Mouse (Mus musculus): ENCODE data around the gene Fbxl13. TPM values are rescaled to one million over a fixed set of nuclear protein-coding genes. Genes with fewer than 3 reads are reported as not detected.

Gene Fbxl13
- polyA plus RNA-seq (2011; ENCODE audit: insufficient read depth, insufficient read length, low read depth, missing spikeins): not detected in 2 replicates

GRCm38 (mm10) chr5:21645439-21646132 is at the start of gene Fbxl13, which contains the start of gene Armc10:
Fbxl13 (minus strand) TSS chr5:21645634.
Armc10 (plus strand) TSS chr5:21645813.
- no peaks in the 10 kb centered on the region for H3K27me3 ChIP-seq (ENCODE audit: control insufficient read depth, insufficient read depth, low read length, poor library complexity, severe bottlenecking)

GRCm38 (mm10) chr5:21694854-21695490 is 49.5 kb upstream of the Fbxl13 start:
- no peak overlapping the region for H3K4me3 ChIP-seq (ENCODE audit: low read depth, low read length)
- no peaks in the 10 kb centered on the region for H3K9me3 ChIP-seq (replicated peaks; ENCODE audit: control insufficient read depth, insufficient read depth, low read length, poor library complexity, severe bottlenecking)
- H3K9ac ChIP-seq (ENCODE audit: low read depth, poor library complexity, severe bottlenecking): no peak overlapping the region
- H3K36me3 ChIP-seq (ENCODE audit: control insufficient read depth, insufficient read depth, low read length, poor library complexity, severe bottlenecking): no peaks in the 10 kb centered on the region
- no peak overlapping the region for H3K27ac ChIP-seq (ENCODE audit: insufficient read depth, low read length)
- no peaks in the 10 kb centered on the region for H3K27me3 ChIP-seq (ENCODE audit: control insufficient read depth, insufficient read depth, low read length, poor library complexity, severe bottlenecking)
- no peak for TF ChIP-seq EP300 (IDR thresholded peaks at IDR 0.05; ENCODE audit: insufficient read depth, low read depth, low read length)
- no peak for TF ChIP-seq CTCF (IDR thresholded peaks at IDR 0.05; ENCODE audit: low read depth, low read length)
- TF ChIP-seq POLR2A (IDR thresholded peaks at IDR 0.05; ENCODE audit: insufficient read depth, low read length): no peak
- no peaks in the 10 kb centered on the region for H3K4me1 ChIP-seq (ENCODE audit: control insufficient read depth, insufficient read depth, low read length)

More at GRCm38 (mm10) chr5:21645439-21646132, at the start of gene Fbxl13, which contains the start of gene Armc10:
- TF ChIP-seq POLR2A (IDR thresholded peaks at IDR 0.05; ENCODE audit: insufficient read depth, low read length): no peak
- no peak for TF ChIP-seq CTCF (IDR thresholded peaks at IDR 0.05; ENCODE audit: low read depth, low read length)
- TF ChIP-seq EP300 (IDR thresholded peaks at IDR 0.05; ENCODE audit: insufficient read depth, low read depth, low read length): no peak
- H3K9ac ChIP-seq (ENCODE audit: low read depth, poor library complexity, severe bottlenecking): peak within 1 kb of the TSS; percentile 88
- no peaks in the 10 kb centered on the region for H3K9me3 ChIP-seq (replicated peaks; ENCODE audit: control insufficient read depth, insufficient read depth, low read length, poor library complexity, severe bottlenecking)
- H3K4me3 ChIP-seq (ENCODE audit: low read depth, low read length): peak within 1 kb of the TSS; percentile 92
- H3K36me3 ChIP-seq (ENCODE audit: control insufficient read depth, insufficient read depth, low read length, poor library complexity, severe bottlenecking): peaks cover 19% of the 10 kb centered on the region
- peak within 1 kb of the TSS; percentile 40 for H3K27ac ChIP-seq (ENCODE audit: insufficient read depth, low read length)
- H3K4me1 ChIP-seq (ENCODE audit: control insufficient read depth, insufficient read depth, low read length): peaks cover 2% of the 10 kb centered on the region

- Histone ChIP-seq H3K4me1 (ENCODE audit: control insufficient read depth, insufficient read depth, low read length) (no peaks in the 10 kb centered on the region), H3K27ac (ENCODE audit: insufficient read depth, low read length) (no peak overlapping the region), H3K4me3 (ENCODE audit: low read depth, low read length) (no peak overlapping the region), H3K36me3 (ENCODE audit: control insufficient read depth, insufficient read depth, low read length, poor library complexity, severe bottlenecking) (no peaks in the 10 kb centered on the region), H3K9ac (ENCODE audit: low read depth, poor library complexity, severe bottlenecking) (no peak overlapping the region), H3K27me3 (ENCODE audit: control insufficient read depth, insufficient read depth, low read length, poor library complexity, severe bottlenecking) (no peaks in the 10 kb centered on the region), H3K9me3 (replicated peaks; ENCODE audit: control insufficient read depth, insufficient read depth, low read length, poor library complexity, severe bottlenecking) (no peaks in the 10 kb centered on the region)
- TF ChIP-seq CTCF (IDR thresholded peaks at IDR 0.05; ENCODE audit: low read depth, low read length): no peak
- no peak for TF ChIP-seq POLR2A (IDR thresholded peaks at IDR 0.05; ENCODE audit: insufficient read depth, low read length)
- no peak for TF ChIP-seq EP300 (IDR thresholded peaks at IDR 0.05; ENCODE audit: insufficient read depth, low read depth, low read length)
These were observed 48.0 kb upstream of the Fbxl13 start for GRCm38 (mm10) chr5:21693372-21693870.

GRCm38 (mm10) chr5:21692230-21692629 is 46.8 kb upstream of the Fbxl13 start:
- Histone ChIP-seq H3K36me3 (ENCODE audit: control insufficient read depth, insufficient read depth, low read length, poor library complexity, severe bottlenecking) (no peaks in the 10 kb centered on the region), H3K27me3 (ENCODE audit: control insufficient read depth, insufficient read depth, low read length, poor library complexity, severe bottlenecking) (no peaks in the 10 kb centered on the region), H3K27ac (ENCODE audit: insufficient read depth, low read length) (no peak overlapping the region), H3K9ac (ENCODE audit: low read depth, poor library complexity, severe bottlenecking) (no peak overlapping the region), H3K9me3 (replicated peaks; ENCODE audit: control insufficient read depth, insufficient read depth, low read length, poor library complexity, severe bottlenecking) (no peaks in the 10 kb centered on the region), H3K4me3 (ENCODE audit: low read depth, low read length) (no peak overlapping the region), H3K4me1 (ENCODE audit: control insufficient read depth, insufficient read depth, low read length) (no peaks in the 10 kb centered on the region)
- TF ChIP-seq POLR2A (IDR thresholded peaks at IDR 0.05; ENCODE audit: insufficient read depth, low read length) (no peak), CTCF (IDR thresholded peaks at IDR 0.05; ENCODE audit: low read depth, low read length) (no peak), EP300 (IDR thresholded peaks at IDR 0.05; ENCODE audit: insufficient read depth, low read depth, low read length) (no peak)

GRCm38 (mm10) chr5:21687042-21687441 is 41.6 kb upstream of the Fbxl13 start:
- no peaks in the 10 kb centered on the region for H3K36me3 ChIP-seq (ENCODE audit: control insufficient read depth, insufficient read depth, low read length, poor library complexity, severe bottlenecking)
- H3K4me3 ChIP-seq (ENCODE audit: low read depth, low read length): no peak overlapping the region
- no peak overlapping the region for H3K27ac ChIP-seq (ENCODE audit: insufficient read depth, low read length)
- H3K9me3 ChIP-seq (replicated peaks; ENCODE audit: control insufficient read depth, insufficient read depth, low read length, poor library complexity, severe bottlenecking): no peaks in the 10 kb centered on the region
- TF ChIP-seq EP300 (IDR thresholded peaks at IDR 0.05; ENCODE audit: insufficient read depth, low read depth, low read length): no peak
- TF ChIP-seq POLR2A (IDR thresholded peaks at IDR 0.05; ENCODE audit: insufficient read depth, low read length): no peak
- TF ChIP-seq CTCF (IDR thresholded peaks at IDR 0.05; ENCODE audit: low read depth, low read length): no peak
- H3K4me1 ChIP-seq (ENCODE audit: control insufficient read depth, insufficient read depth, low read length): no peaks in the 10 kb centered on the region
- no peak overlapping the region for H3K9ac ChIP-seq (ENCODE audit: low read depth, poor library complexity, severe bottlenecking)
- H3K27me3 ChIP-seq (ENCODE audit: control insufficient read depth, insufficient read depth, low read length, poor library complexity, severe bottlenecking): no peaks in the 10 kb centered on the region

- Histone ChIP-seq H3K36me3 (ENCODE audit: control insufficient read depth, insufficient read depth, low read length, poor library complexity, severe bottlenecking) (no peaks in the 10 kb centered on the region), H3K27ac (ENCODE audit: insufficient read depth, low read length) (no peak overlapping the region), H3K9me3 (replicated peaks; ENCODE audit: control insufficient read depth, insufficient read depth, low read length, poor library complexity, severe bottlenecking) (no peaks in the 10 kb centered on the region), H3K9ac (ENCODE audit: low read depth, poor library complexity, severe bottlenecking) (no peak overlapping the region), H3K27me3 (ENCODE audit: control insufficient read depth, insufficient read depth, low read length, poor library complexity, severe bottlenecking) (no peaks in the 10 kb centered on the region), H3K4me3 (ENCODE audit: low read depth, low read length) (no peak overlapping the region), H3K4me1 (ENCODE audit: control insufficient read depth, insufficient read depth, low read length) (no peaks in the 10 kb centered on the region)
- TF ChIP-seq POLR2A (IDR thresholded peaks at IDR 0.05; ENCODE audit: insufficient read depth, low read length) (no peak), EP300 (IDR thresholded peaks at IDR 0.05; ENCODE audit: insufficient read depth, low read depth, low read length) (no peak), CTCF (IDR thresholded peaks at IDR 0.05; ENCODE audit: low read depth, low read length) (no peak)
These were observed 39.6 kb upstream of the Fbxl13 start for GRCm38 (mm10) chr5:21685001-21685400.
